Mouse (Mus musculus) lung, embryonic 16.5 days (tissue): ENCODE results near the gene Ssxb1. TPM values are rescaled to one million over a fixed set of nuclear protein-coding genes. Genes with fewer than 3 reads are reported as not detected.
"Not testable (repeated sequence)": the region's sequence is repeated elsewhere in the genome, so short reads cannot be mapped to it uniquely, and the experiment has no call there.

Source experiments
- ATAC-seq: fragments of 200-750 bp; cut with Nextera tagmentation; 2 replicates; pipeline ENCODE4 v1.8.0; 2017; ENCODE audit warnings: low read depth, mild to moderate bottlenecking, moderate library complexity
- H3K27ac ChIP-seq: fragments of 300-500 bp; sonication (generic); 2 replicates; pipeline ENCODE4 v1.5.1; 2014; ENCODE audit warnings: mild to moderate bottlenecking, control low read depth, low read length
- H3K27me3 ChIP-seq: fragments of 300-500 bp; sonication (generic); 2 replicates; pipeline ENCODE4 v1.6.1; 2014; ENCODE audit warnings: low read depth, low read length, mixed read lengths; ENCODE audit not compliant: control insufficient read depth, insufficient read depth
- H3K36me3 ChIP-seq: fragments of 300-500 bp; sonication (generic); 2 replicates; pipeline ENCODE4 v1.6.1; 2014; ENCODE audit warnings: low read length; ENCODE audit not compliant: control insufficient read depth, insufficient read depth
- H3K4me1 ChIP-seq: fragments of 300-500 bp; sonication (generic); replicated peaks from 2 replicates; pipeline ENCODE4 v1.6.1; 2014; ENCODE audit warnings: low read length, mixed read lengths; ENCODE audit not compliant: control insufficient read depth, insufficient read depth
- H3K4me2 ChIP-seq: fragments of 300-500 bp; sonication (generic); 2 replicates; pipeline ENCODE4 v1.6.1; 2014; ENCODE audit warnings: low read depth, low read length, control low read depth
- H3K4me3 ChIP-seq: fragments of 300-500 bp; sonication (generic); 2 replicates; pipeline ENCODE4 v1.5.1; 2014; ENCODE audit warnings: mild to moderate bottlenecking, low read length, control low read depth
- H3K9ac ChIP-seq: fragments of 300-500 bp; sonication (generic); 2 replicates; pipeline ENCODE4 v1.6.1; 2014; ENCODE audit warnings: low read length, control low read depth
- H3K9me3 ChIP-seq: fragments of 300-500 bp; sonication (generic); 2 replicates; pipeline ENCODE4 v1.6.1; 2016; ENCODE audit warnings: low read length; ENCODE audit not compliant: control insufficient read depth
- WGBS: fragments of 180-500 bp; shearing (Covaris S2); extraction: QIAGEN DNeasy Blood & Tissue Kit; methylation state at CpG from one replicate; pipeline ENCODE4 v1.1.7; 2014; 5-methylcytosine and 5-hydroxymethylcytosine counted together
- polyA plus RNA-seq: library from polyadenylated mRNA; unstranded; fragments of >200 nt; fragmentation: Nextera tagmentation; extraction: Ambion mirVana; gene quantifications from 2 replicates; pipeline ENCODE4 v1.2.1, GENCODE M21; 2015

The Ssxb1 gene
- not detected in 2 replicates for polyA plus RNA-seq

- H3K4me3 ChIP-seq, H3K27me3 ChIP-seq, H3K36me3 ChIP-seq, H3K9ac ChIP-seq, H3K27ac ChIP-seq, H3K4me2 ChIP-seq, ATAC-seq, H3K9me3 ChIP-seq, H3K4me1 ChIP-seq: not testable (repeated sequence)
- 13% methylated on average over 1 of the region's 1 CpGs for WGBS
Observed at GRCm38 (mm10) chrX:8413005-8413404, at the start of gene Ssxb1. Ssxb1 (plus strand) TSS chrX:8413305.

GRCm38 (mm10) chrX:8366678-8367077 is 46.4 kb upstream of the Ssxb1 start, which contains the start of gene Ssxb9:
Ssxb9 (plus strand) TSS chrX:8366978.
- not testable (repeated sequence) for ATAC-seq, H3K27ac ChIP-seq, H3K9me3 ChIP-seq, H3K4me2 ChIP-seq, H3K36me3 ChIP-seq, H3K4me3 ChIP-seq, H3K4me1 ChIP-seq, H3K27me3 ChIP-seq, H3K9ac ChIP-seq
- 17% methylated on average over 1 of the region's 1 CpGs for WGBS

- not testable (repeated sequence) for H3K27ac ChIP-seq, H3K36me3 ChIP-seq, H3K4me3 ChIP-seq, H3K4me2 ChIP-seq, ATAC-seq, H3K4me1 ChIP-seq, H3K9me3 ChIP-seq, H3K9ac ChIP-seq, H3K27me3 ChIP-seq
- 62% methylated on average over 2 of the region's 2 CpGs for WGBS
Observed at GRCm38 (mm10) chrX:8461626-8462025, 48.5 kb downstream of the Ssxb1 start, which contains the start of gene Ssxb2. Ssxb2 (minus strand) TSS chrX:8461726.

Other genes with a start within 250 kb of the Ssxb1 start
- gene Tbc1d25, start 237.1 kb upstream of the Ssxb1 start, polyA plus RNA-seq = 13.0 and 14.2 TPM in 2 replicates
- gene Ebp, start 219.8 kb upstream of the Ssxb1 start, polyA plus RNA-seq = 40.8 and 41.9 TPM in 2 replicates
- gene Porcn, start 206.8 kb upstream of the Ssxb1 start, polyA plus RNA-seq = 12.9 and 14.4 TPM in 2 replicates
- gene Ftsj1, start 160.9 kb upstream of the Ssxb1 start, polyA plus RNA-seq = 48.9 and 53.2 TPM in 2 replicates
- 101 and 104 TPM in 2 replicates for gene Slc38a5, start 142.2 kb upstream of the Ssxb1 start, polyA plus RNA-seq
- gene Ssxb10, start 85.9 kb upstream of the Ssxb1 start, polyA plus RNA-seq = not detected in 2 replicates
- not detected in 2 replicates for gene Ssxb9, start 46.3 kb upstream of the Ssxb1 start, polyA plus RNA-seq
- not detected in 2 replicates for gene Ssxb2, start 48.4 kb downstream of the Ssxb1 start, polyA plus RNA-seq
- gene Gm14459, start 111.6 kb downstream of the Ssxb1 start, polyA plus RNA-seq = not detected in 2 replicates
- not detected in 2 replicates for gene Ssxb6, start 134.9 kb downstream of the Ssxb1 start, polyA plus RNA-seq
- not detected in 2 replicates for gene Ssxb3, start 178.5 kb downstream of the Ssxb1 start, polyA plus RNA-seq